Mouse (Mus musculus) G1E (cell line): ENCODE results near the gene Ppp1r35.

ENCODE experiments used
- CTCF ChIP-seq: IDR thresholded peaks from 2 replicates; pipeline ENCODE4 v1.5.1; 2012; ENCODE audit warnings: low read depth, low read length, inconsistent platforms, mixed read lengths
- GATA1 ChIP-seq: IDR thresholded peaks from 2 replicates; pipeline ENCODE4 v1.6.1; 2012; ENCODE audit warnings: borderline replicate concordance, low read length, inconsistent platforms, mixed read lengths
- GATA2 ChIP-seq: IDR thresholded peaks from 2 replicates; pipeline ENCODE4 v1.6.1; 2012; ENCODE audit warnings: low read depth, low read length, inconsistent platforms, borderline replicate concordance
- POLR2AphosphoS5 ChIP-seq: IDR thresholded peaks from 2 replicates; pipeline ENCODE4 v1.6.1; 2012; ENCODE audit warnings: low read depth, low read length, inconsistent platforms; ENCODE audit not compliant: insufficient replicate concordance
- TAL1 ChIP-seq: conservative IDR thresholded peaks from 2 replicates; pipeline ENCODE4 v1.6.1; 2012; ENCODE audit warnings: low read depth, low read length, inconsistent platforms, mixed read lengths

- TF ChIP-seq CTCF (no peak), GATA2 (no peak), GATA1 (no peak), POLR2AphosphoS5 (no peak), TAL1 (no peak)
Observed at GRCm38 (mm10) chr5:137744197-137744596, 34.5 kb upstream of the Ppp1r35 start.
